Mouse (Mus musculus) urinary bladder, adult 2 months (tissue): ENCODE results near the gene Tor1b. TPM values are rescaled to one million over a fixed set of nuclear protein-coding genes. Genes with fewer than 3 reads are reported as not detected.

Source experiments
- DNase-seq: peaks from one replicate; pipeline ENCODE4 v3.0.0; 2022; ENCODE audit warnings: low spot score
- polyA plus RNA-seq: library from polyadenylated mRNA; depleted of rRNA; stranded (reverse); fragments of >200 nt; gene quantifications from 2 replicates; pipeline ENCODE4 v1.2.3, GENCODE M21; 2012; rRNA removed

Tor1b gene
- polyA plus RNA-seq, 1 experiment: 47.1 TPM

- DNase-seq: no peak
Observed at GRCm38 (mm10) chr2:30990221-30990620, 37.5 kb downstream of the Tor1b start.

DNA sequence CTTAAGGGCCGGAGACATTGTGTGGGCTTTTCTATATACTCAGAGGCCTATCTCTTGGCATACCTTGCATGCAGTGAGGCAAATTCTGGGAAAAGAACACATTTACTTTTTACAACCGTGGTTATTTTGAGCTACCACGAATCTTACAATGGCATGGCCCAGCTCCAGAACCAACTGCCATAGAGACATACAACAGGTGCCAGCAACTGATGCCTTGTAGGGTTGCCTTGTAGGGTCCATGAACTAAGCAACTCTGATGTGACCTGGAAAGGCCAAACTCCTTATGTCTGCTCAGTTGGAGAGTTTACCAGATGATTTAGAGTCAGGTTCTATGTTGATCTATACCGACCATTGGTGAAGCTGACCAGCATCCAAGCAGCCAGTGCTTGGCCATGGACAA is 42.1 kb downstream of the Tor1b start:
- DNase-seq: no peak

DNA sequence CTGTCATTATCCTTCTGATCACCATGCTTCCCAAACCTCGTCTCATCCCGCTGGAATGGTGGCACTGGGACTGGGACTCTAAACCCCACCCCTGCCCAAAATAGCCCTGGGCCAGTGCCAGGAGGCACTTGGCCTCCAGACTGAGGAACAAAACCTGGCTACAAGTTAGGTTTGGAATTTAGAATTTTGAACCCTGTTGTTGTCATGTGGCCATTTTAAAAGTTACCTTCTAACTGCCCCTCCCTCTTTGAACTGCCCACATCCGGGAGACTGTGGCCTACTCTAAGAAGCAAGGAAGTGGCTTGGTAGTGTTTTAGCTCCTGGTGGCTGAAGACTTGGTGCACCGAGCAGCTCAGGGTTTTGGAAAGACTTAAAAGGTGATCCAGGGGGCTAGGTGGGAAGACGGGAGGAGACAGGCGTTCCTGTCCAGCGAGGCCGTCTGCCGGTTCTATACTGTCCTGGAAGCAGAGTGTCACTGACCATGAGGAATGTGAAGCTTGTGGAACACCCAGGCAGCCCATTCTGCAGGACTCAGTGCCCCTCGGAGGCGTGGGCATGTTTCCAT is 42.8 kb downstream of the Tor1b start:
- no peak for DNase-seq

GRCm38 (mm10) chr2:30998443-30999260 is 45.9 kb downstream of the Tor1b start:
- DNase-seq: no peak

GRCm38 (mm10) chr2:31002857-31003256 is 50.1 kb downstream of the Tor1b start:
- no peak for DNase-seq

- DNase-seq: no peak
Observed at GRCm38 (mm10) chr2:31005453-31005852, 52.7 kb downstream of the Tor1b start.

DNA sequence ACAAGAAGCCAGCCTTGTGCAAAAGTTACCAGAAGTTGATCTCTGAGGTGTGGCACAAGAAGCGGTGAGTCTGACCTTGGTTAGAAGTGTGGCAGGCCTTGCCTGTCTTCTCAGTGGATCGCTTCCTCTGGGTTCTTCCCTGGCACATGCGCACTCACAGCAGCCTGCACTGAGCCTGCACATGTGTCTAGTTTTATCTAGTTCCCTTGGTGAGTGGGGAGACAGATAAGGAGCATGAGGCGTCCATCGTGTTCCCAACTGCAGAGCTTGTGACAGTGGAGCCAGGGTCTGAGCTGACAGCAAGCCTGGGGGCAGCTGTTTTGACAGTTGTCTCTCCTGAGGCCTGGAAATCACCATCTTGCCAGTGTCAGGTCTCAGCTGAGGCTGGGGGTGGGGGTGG is 53.7 kb downstream of the Tor1b start:
- no peak for DNase-seq

DNA sequence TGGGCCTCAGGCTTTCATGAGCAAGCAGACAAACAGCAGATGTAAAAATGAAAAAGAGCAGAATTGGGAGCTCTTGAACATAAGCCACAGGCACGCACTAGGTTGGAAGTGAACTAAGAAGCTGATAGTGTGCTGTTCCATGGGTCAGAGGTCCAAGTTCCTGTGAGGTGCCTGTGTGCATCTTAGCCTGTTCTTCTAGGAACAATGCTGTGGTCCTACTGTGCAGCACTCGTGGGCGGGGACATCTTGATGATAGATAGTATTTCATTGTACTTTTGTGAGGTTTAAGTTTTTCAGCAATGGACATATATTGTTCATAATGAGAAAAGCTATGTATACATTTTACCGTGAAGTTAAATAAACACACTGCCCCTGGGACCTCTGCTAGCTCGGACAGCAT is 54.4 kb downstream of the Tor1b start:
- DNase-seq: no peak

Other genes starting within 250 kb of the Tor1b start
- gene 1700001O22Rik, start 149.3 kb upstream of the Tor1b start, polyA plus RNA-seq: 1.5 TPM in 2 replicates
- 32.8 and 44.1 TPM in 2 replicates for gene Ntmt1, start 145.1 kb upstream of the Tor1b start, polyA plus RNA-seq
- 26.0 and 27.0 TPM in 2 replicates for gene Asb6, start 122.6 kb upstream of the Tor1b start, polyA plus RNA-seq
- 16.4 and 21.9 TPM in 2 replicates for gene Prrx2, start 118.0 kb upstream of the Tor1b start, polyA plus RNA-seq
- gene Ptges, start 23.1 kb upstream of the Tor1b start, polyA plus RNA-seq: 64.8 and 69.3 TPM in 2 replicates
- gene Tor1a, start 15.0 kb downstream of the Tor1b start, polyA plus RNA-seq: 36.9 and 46.8 TPM in 2 replicates
- 68.9 and 69.1 TPM in 2 replicates for gene BC005624, start 29.2 kb downstream of the Tor1b start, polyA plus RNA-seq
- gene Usp20, start 29.3 kb downstream of the Tor1b start, polyA plus RNA-seq: 13.5 and 14.7 TPM in 2 replicates
- 167 and 198 TPM in 2 replicates for gene Fnbp1, start 189.0 kb downstream of the Tor1b start, polyA plus RNA-seq
- gene Gpr107, start 199.4 kb downstream of the Tor1b start, polyA plus RNA-seq: 24.2 and 27.0 TPM in 2 replicates